In genomic region chr7:99062263-99062662, GRCm38 (mm10) we compare ENCODE assay signal across 8 mouse cellular contexts.
DNase-seq lines count a peak whose midpoint lies in the region; ATAC-seq and TF ChIP-seq lines count a peak whose summit lies in the region.
"Not testable (repeated sequence)": the region's sequence is repeated elsewhere in the genome, so short reads cannot be mapped to it uniquely, and the experiment has no call there.

No protein-coding gene starts in this region.

- not testable (repeated sequence) for H3K4me3 ChIP-seq in cerebellum, adult 2 months (replicated peaks; ENCODE audit: insufficient read depth, low read depth, low read length); forebrain, embryonic 15.5 days; hindbrain, embryonic 16.5 days (ENCODE audit: low read length); left cerebral cortex, adult 2 months; lung, embryonic 15.5 days; midbrain, postnatal 0 days (ENCODE audit: low read depth, low read length); stomach, postnatal 0 days (ENCODE audit: low read depth, low read length)

- not testable (repeated sequence) for H3K27ac ChIP-seq in cerebellum, adult 2 months (ENCODE audit: insufficient read depth, low read length); forebrain, embryonic 15.5 days (replicated peaks); hindbrain, embryonic 16.5 days (ENCODE audit: low read depth, low read length); left cerebral cortex, adult 2 months; lung, embryonic 15.5 days; midbrain, postnatal 0 days (ENCODE audit: low read depth, low read length); stomach, postnatal 0 days (replicated peaks)

- peak; percentile 14; the same call in 1 of the 2 replicates for TF ChIP-seq CTCF in cerebellum, adult 2 months (IDR thresholded peaks at IDR 0.05; ENCODE audit: borderline replicate concordance, insufficient read depth, low read depth, low read length)
- TF ChIP-seq CTCF in left cerebral cortex, adult 2 months (IDR thresholded peaks at IDR 0.05): peak; percentile 32
- TF ChIP-seq CTCF in midbrain, postnatal 0 days (IDR thresholded peaks at IDR 0.05): peak; percentile 86
- peak; percentile 73 for TF ChIP-seq CTCF in stomach, postnatal 0 days (IDR thresholded peaks at IDR 0.05; ENCODE audit: low read depth)

- not testable (repeated sequence) for TF ChIP-seq POLR2A in cerebellum, adult 2 months (IDR thresholded peaks at IDR 0.05; ENCODE audit: borderline replicate concordance, insufficient read depth, low read length)

- H3K9me3 ChIP-seq in forebrain, embryonic 15.5 days; hindbrain, embryonic 16.5 days (ENCODE audit: control insufficient read depth, low read length); lung, embryonic 15.5 days; midbrain, postnatal 0 days (ENCODE audit: low read length); stomach, postnatal 0 days (ENCODE audit: control insufficient read depth, low read length): not testable (repeated sequence)

- H3K27me3 ChIP-seq in cerebellum, adult 2 months (ENCODE audit: control insufficient read depth, insufficient read depth, low read length); forebrain, embryonic 15.5 days; hindbrain, embryonic 16.5 days (replicated peaks; ENCODE audit: control insufficient read depth, insufficient read depth, low read length); lung, embryonic 15.5 days; midbrain, postnatal 0 days (ENCODE audit: insufficient read depth, low read length); stomach, postnatal 0 days (ENCODE audit: control insufficient read depth, insufficient read depth, low read length): not testable (repeated sequence)

- intact Hi-C loops in left cerebral cortex, adult 2 months (cut with DNase I): not testable (repeated sequence)

- not testable (repeated sequence) for H3K9ac ChIP-seq in forebrain, embryonic 15.5 days (replicated peaks); hindbrain, embryonic 16.5 days (ENCODE audit: low read depth, low read length); lung, embryonic 15.5 days; midbrain, postnatal 0 days (replicated peaks; ENCODE audit: low read length, poor library complexity, severe bottlenecking); stomach, postnatal 0 days (ENCODE audit: low read length)

- H3K4me1 ChIP-seq in cerebellum, adult 2 months (ENCODE audit: control insufficient read depth, insufficient read depth, low read length): peaks cover 26% of the 10 kb centered on the region
- H3K4me1 ChIP-seq in forebrain, embryonic 15.5 days; hindbrain, embryonic 16.5 days (ENCODE audit: control insufficient read depth, insufficient read depth, low read depth, low read length); midbrain, postnatal 0 days (ENCODE audit: insufficient read depth, low read length); stomach, postnatal 0 days (replicated peaks; ENCODE audit: control insufficient read depth, insufficient read depth): not testable (repeated sequence)
- H3K4me1 ChIP-seq in lung, embryonic 15.5 days: peaks cover 11% of the 10 kb centered on the region

- peak; percentile 16 for DNase-seq in CD4-positive, CD25-positive, alpha-beta regulatory T cell, adult 2 months (ENCODE audit: low read depth, low spot score)
- DNase-seq in cerebellum, adult 2 months; left cerebral cortex, adult 2 months (ENCODE audit: extremely low spot score in 1 of 2, low spot score in 2 of 2); stomach, postnatal 0 days (ENCODE audit: low spot score): not testable (repeated sequence)
- DNase-seq in midbrain, postnatal 0 days (ENCODE audit: low spot score): peak; percentile 48

- not testable (repeated sequence) for H3K4me2 ChIP-seq in forebrain, embryonic 15.5 days (replicated peaks); hindbrain, embryonic 16.5 days (ENCODE audit: low read length); lung, embryonic 15.5 days; midbrain, postnatal 0 days (ENCODE audit: low read depth, low read length, poor library complexity, severe bottlenecking); stomach, postnatal 0 days (replicated peaks; ENCODE audit: low read depth)

- not testable (repeated sequence) for H3K36me3 ChIP-seq in forebrain, embryonic 15.5 days; hindbrain, embryonic 16.5 days (ENCODE audit: control insufficient read depth, insufficient read depth, low read length); lung, embryonic 15.5 days; midbrain, postnatal 0 days (ENCODE audit: insufficient read depth, low read length); stomach, postnatal 0 days (ENCODE audit: control insufficient read depth, insufficient read depth, low read length)

- not testable (repeated sequence) for TF ChIP-seq EP300 in stomach, postnatal 0 days (optimal IDR thresholded peaks at IDR 0.05)

- WGBS in cerebellum, adult 2 months: 96% methylated on average over 3 of the region's 3 CpGs
- WGBS in forebrain, embryonic 15.5 days: 84% methylated on average over 3 of the region's 3 CpGs
- WGBS in hindbrain, embryonic 16.5 days: 79% methylated on average over 3 of the region's 3 CpGs
- 79% methylated on average over 3 of the region's 3 CpGs for WGBS in lung, embryonic 15.5 days
- WGBS in midbrain, postnatal 0 days: 80% methylated on average over 3 of the region's 3 CpGs
- WGBS in stomach, postnatal 0 days: 72% methylated on average over 3 of the region's 3 CpGs

- ATAC-seq in forebrain, embryonic 15.5 days (replicated peaks): 0 out of 2 replicates have a peak, but pooled peaks have one; percentile 13
- peak; percentile 69 for ATAC-seq in hindbrain, embryonic 16.5 days
- ATAC-seq in lung, embryonic 15.5 days (ENCODE audit: borderline replicate concordance, extremely low read depth, low FRiP score, low TSS enrichment): 0 out of 2 replicates have a peak, but pooled peaks have one; percentile 40
- ATAC-seq in midbrain, postnatal 0 days (ENCODE audit: low FRiP score); stomach, postnatal 0 days (ENCODE audit: low FRiP score, low TSS enrichment): not testable (repeated sequence)

Comparison
In these comparisons a context has a peak if more than half of its experiments do, and no peak if none do; other contexts are left out.
1. CTCF ChIP-seq: peak in every context shown above with its lines; median percentile 86 in midbrain, postnatal 0 days; 73 in stomach, postnatal 0 days; 32 in left cerebral cortex, adult 2 months; 14 in cerebellum, adult 2 months.